Mouse (Mus musculus) megakaryocyte, embryonic 14.5 days (primary cell): ENCODE results near the gene Bend6. TPM values are rescaled to one million over a fixed set of nuclear protein-coding genes. Genes with fewer than 3 reads are reported as not detected.
"Not testable (repeated sequence)": the region's sequence is repeated elsewhere in the genome, so short reads cannot be mapped to it uniquely, and the experiment has no call there.

Source experiments
- H3K27me3 ChIP-seq: replicated peaks from 2 replicates; pipeline ENCODE3; 2012; ENCODE audit warnings: inconsistent platforms
- H3K36me3 ChIP-seq: replicated peaks from 2 replicates; pipeline ENCODE3; 2012; ENCODE audit warnings: low read length, inconsistent platforms, mixed read lengths
- H3K4me1 ChIP-seq: 2 replicates; pipeline ENCODE4 v1.6.1; 2012; ENCODE audit warnings: inconsistent platforms
- H3K4me3 ChIP-seq: replicated peaks from 2 replicates; pipeline ENCODE3; 2012; ENCODE audit warnings: moderate library complexity, mild to moderate bottlenecking, inconsistent platforms
- H3K9me3 ChIP-seq: 2 replicates; pipeline ENCODE4 v1.6.1; 2012; ENCODE audit warnings: inconsistent platforms
- FLI1 ChIP-seq: IDR thresholded peaks from 2 replicates; pipeline ENCODE4 v1.6.1; 2012; ENCODE audit warnings: low read length, inconsistent platforms, mixed read lengths
- GATA1 ChIP-seq: IDR thresholded peaks from 3 replicates; pipeline ENCODE4 v1.6.1; 2012; ENCODE audit warnings: mixed read lengths, low read length, inconsistent platforms, borderline replicate concordance
- polyA plus RNA-seq: library from polyadenylated mRNA; stranded (reverse); fragments of >175 nt; gene quantifications from 2 replicates; pipeline ENCODE4 v1.2.3, GENCODE M21; 2012; ENCODE audit warnings: low replicate concordance; ENCODE audit not compliant: insufficient read depth

Bend6 gene
- polyA plus RNA-seq, 1 experiment: not detected

- Histone ChIP-seq H3K9me3 (no peaks in the 10 kb centered on the region), H3K36me3 (no peaks in the 10 kb centered on the region), H3K27me3 (no peaks in the 10 kb centered on the region), H3K4me3 (peak overlapping the region; percentile 88), H3K4me1 (peaks cover 6% of the 10 kb centered on the region; the same call in 1 of the 2 replicates)
- TF ChIP-seq FLI1 (no peak), GATA1 (no peak)
These were observed 24.3 kb downstream of the Bend6 start for GRCm38 (mm10) chr1:33883102-33883839.

- Histone ChIP-seq H3K9me3 (peaks cover 9% of the 10 kb centered on the region), H3K4me1 (0 out of 2 replicates have a peak, but pooled peaks cover under 1% of the 10 kb centered on the region), H3K27me3 (no peaks in the 10 kb centered on the region), H3K36me3 (no peaks in the 10 kb centered on the region), H3K4me3 (no peak overlapping the region)
- no peak for TF ChIP-seq GATA1
- no peak for TF ChIP-seq FLI1
These were observed 29.4 kb downstream of the Bend6 start for GRCm38 (mm10) chr1:33878170-33878569.

GRCm38 (mm10) chr1:33876416-33876815, 31.2 kb downstream of the Bend6 start:
- Histone ChIP-seq H3K27me3 (peaks cover 2% of the 10 kb centered on the region), H3K4me1 (no peaks in the 10 kb centered on the region), H3K9me3 (peaks cover 12% of the 10 kb centered on the region), H3K4me3 (no peak overlapping the region), H3K36me3 (no peaks in the 10 kb centered on the region)
- TF ChIP-seq FLI1 (no peak), GATA1 (no peak)

GRCm38 (mm10) chr1:33875691-33876090, 31.9 kb downstream of the Bend6 start:
- no peak overlapping the region for H3K4me3 ChIP-seq
- H3K4me1 ChIP-seq: no peaks in the 10 kb centered on the region
- H3K27me3 ChIP-seq: peaks cover 2% of the 10 kb centered on the region
- TF ChIP-seq FLI1: no peak
- no peak for TF ChIP-seq GATA1
- H3K36me3 ChIP-seq: no peaks in the 10 kb centered on the region
- H3K9me3 ChIP-seq: peaks cover 12% of the 10 kb centered on the region

- H3K9me3 ChIP-seq: peaks cover 12% of the 10 kb centered on the region
- no peaks in the 10 kb centered on the region for H3K36me3 ChIP-seq
- no peaks in the 10 kb centered on the region for H3K4me1 ChIP-seq
- TF ChIP-seq GATA1: no peak
- H3K4me3 ChIP-seq: no peak overlapping the region
- H3K27me3 ChIP-seq: peaks cover 2% of the 10 kb centered on the region
These were observed 34.1 kb downstream of the Bend6 start for GRCm38 (mm10) chr1:33873561-33873960.

- H3K9me3 ChIP-seq: peaks cover 4% of the 10 kb centered on the region
- H3K4me1 ChIP-seq: no peaks in the 10 kb centered on the region
- TF ChIP-seq GATA1 (no peak), FLI1 (no peak)
- H3K4me3 ChIP-seq: no peak overlapping the region
- H3K36me3 ChIP-seq: no peaks in the 10 kb centered on the region
- H3K27me3 ChIP-seq: peaks cover 3% of the 10 kb centered on the region
These were observed 38.2 kb downstream of the Bend6 start for GRCm38 (mm10) chr1:33869437-33869836.

GRCm38 (mm10) chr1:33869031-33869430, 38.6 kb downstream of the Bend6 start:
- H3K4me3 ChIP-seq: no peak overlapping the region
- no peak for TF ChIP-seq FLI1
- no peak for TF ChIP-seq GATA1
- H3K36me3 ChIP-seq: no peaks in the 10 kb centered on the region
- peaks cover 4% of the 10 kb centered on the region for H3K9me3 ChIP-seq
- H3K27me3 ChIP-seq: peaks cover 3% of the 10 kb centered on the region
- no peaks in the 10 kb centered on the region for H3K4me1 ChIP-seq

GRCm38 (mm10) chr1:33846807-33847206, 60.8 kb downstream of the Bend6 start:
- no peak for TF ChIP-seq GATA1
- TF ChIP-seq FLI1: no peak
- Histone ChIP-seq H3K4me3 (no peak overlapping the region), H3K9me3 (no peaks in the 10 kb centered on the region), H3K4me1 (no peaks in the 10 kb centered on the region), H3K36me3 (no peaks in the 10 kb centered on the region), H3K27me3 (peaks cover 3% of the 10 kb centered on the region)

- H3K36me3 ChIP-seq: no peaks in the 10 kb centered on the region
- H3K4me3 ChIP-seq: no peak overlapping the region
- TF ChIP-seq GATA1 (no peak), FLI1 (no peak)
- no peaks in the 10 kb centered on the region for H3K4me1 ChIP-seq
- no peaks in the 10 kb centered on the region for H3K9me3 ChIP-seq
- H3K27me3 ChIP-seq: peaks cover 3% of the 10 kb centered on the region
These were observed 63.8 kb downstream of the Bend6 start for GRCm38 (mm10) chr1:33843823-33844222.

GRCm38 (mm10) chr1:33838952-33839351, 68.7 kb downstream of the Bend6 start:
- not testable (repeated sequence) for H3K36me3 ChIP-seq, H3K4me3 ChIP-seq, H3K4me1 ChIP-seq, H3K9me3 ChIP-seq, H3K27me3 ChIP-seq
